22 mouse cellular contexts compared by ENCODE assay signal in the genomic region with DNA sequence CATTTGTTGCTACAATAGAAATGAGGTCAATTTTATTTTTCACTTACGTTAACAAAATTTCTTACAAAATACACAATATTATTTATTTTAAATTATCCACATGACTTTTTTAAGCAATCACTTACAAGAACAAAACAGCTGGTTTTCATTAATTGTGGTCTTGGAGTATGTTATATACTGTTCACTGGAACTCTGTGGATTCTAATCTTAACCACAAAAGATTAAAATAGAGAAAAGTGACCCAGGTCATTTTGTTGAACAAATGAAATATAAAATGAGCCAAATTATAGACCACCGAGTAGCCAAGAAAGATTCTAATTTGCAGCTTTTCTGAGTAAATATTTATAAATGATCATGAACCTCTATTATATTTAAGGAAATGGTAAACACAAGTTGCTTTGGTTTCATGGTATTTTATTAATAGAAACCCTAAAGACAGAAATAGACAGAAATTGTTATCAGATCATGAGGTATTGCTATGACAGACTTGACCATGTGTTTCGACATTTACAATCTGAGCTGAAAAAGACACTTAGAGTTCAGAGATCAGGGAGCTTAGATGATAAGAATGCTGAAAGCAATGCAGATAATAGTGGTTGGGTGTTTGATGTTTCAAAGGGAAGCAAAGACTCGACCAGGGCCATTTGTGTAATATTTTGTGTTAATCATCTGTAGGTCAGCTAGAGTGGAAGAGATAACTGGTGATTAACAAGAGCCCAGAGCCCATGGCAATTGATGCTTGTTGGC.
"Had no signal": no experiment of that assay in that cellular context is flagged by ENCODE, and none has a peak within 500 bp of the region (broad histone marks: within the 10 kb centered on the region; RNA-seq: fewer than 3 reads in every experiment).

No protein-coding gene starts in this region.

- H3K4me2 ChIP-seq: kidney, embryonic 15.5 days; limb, embryonic 12.5 days; limb, embryonic 15.5 days; liver, embryonic 11.5 days; midbrain, embryonic 11.5 days; neural tube, embryonic 12.5 days; neural tube, embryonic 15.5 days; stomach, embryonic 15.5 days had no signal

- H3K27ac ChIP-seq: kidney, embryonic 15.5 days; limb, embryonic 12.5 days; limb, embryonic 15.5 days; liver, embryonic 14.5 days; neural tube, embryonic 12.5 days; neural tube, embryonic 15.5 days; stomach, embryonic 15.5 days had no signal

- H3K36me3 ChIP-seq: kidney, embryonic 15.5 days; limb, embryonic 12.5 days; limb, embryonic 15.5 days; neural tube, embryonic 12.5 days; neural tube, embryonic 15.5 days; stomach, embryonic 15.5 days had no signal

- H3K4me3 ChIP-seq: kidney, embryonic 15.5 days; limb, embryonic 12.5 days; limb, embryonic 15.5 days; neural tube, embryonic 12.5 days; neural tube, embryonic 15.5 days; stomach, embryonic 15.5 days had no signal

- ATAC-seq: intestine, postnatal 0 days; liver, postnatal 0 days had no signal

- H3K4me1 ChIP-seq: kidney, embryonic 15.5 days; limb, embryonic 12.5 days; limb, embryonic 15.5 days; neural tube, embryonic 12.5 days; neural tube, embryonic 15.5 days; stomach, embryonic 15.5 days had no signal

- H3K27me3 ChIP-seq: kidney, embryonic 15.5 days; limb, embryonic 12.5 days; limb, embryonic 15.5 days; neural tube, embryonic 12.5 days; neural tube, embryonic 15.5 days; stomach, embryonic 15.5 days had no signal

- DNase-seq: kidney, adult 2 months; kidney, postnatal 14 days; kidney, postnatal 4 days; left cerebral cortex, postnatal 4 days; liver, postnatal 0 days; lung, postnatal 36 days; midbrain, embryonic 14.5 days; right cerebral cortex, adult 18-20 months; right cerebral cortex, postnatal 14 days; right cerebral cortex, postnatal 4 days; spleen, adult 18-20 months; thymus, postnatal 25 days had no signal

- H3K9ac ChIP-seq: kidney, embryonic 15.5 days; limb, embryonic 12.5 days; limb, embryonic 15.5 days; liver, embryonic 14.5 days; liver, postnatal 0 days; neural tube, embryonic 12.5 days; neural tube, embryonic 15.5 days; stomach, embryonic 15.5 days had no signal

- H3K9me3 ChIP-seq: kidney, embryonic 15.5 days; limb, embryonic 12.5 days; limb, embryonic 15.5 days; neural tube, embryonic 12.5 days; neural tube, embryonic 15.5 days; stomach, embryonic 15.5 days had no signal
